Mouse (Mus musculus) myocyte (in vitro differentiated cells): Measurements from ENCODE around the gene Samd9l. TPM values are rescaled to one million over a fixed set of nuclear protein-coding genes. Genes with fewer than 3 reads are reported as not detected.
"Not testable (repeated sequence)": the region's sequence is repeated elsewhere in the genome, so short reads cannot be mapped to it uniquely, and the experiment has no call there.

Experiments
- H3K27me3 ChIP-seq: one replicate; pipeline ENCODE4 v1.6.1; 2011; ENCODE audit not compliant: control insufficient read depth, insufficient read depth, insufficient read length
- H3K36me3 ChIP-seq: one replicate; pipeline ENCODE4 v1.6.1; 2011; ENCODE audit not compliant: control insufficient read depth, insufficient read depth
- H3K4me2 ChIP-seq: one replicate; pipeline ENCODE4 v1.6.1; 2011; ENCODE audit warnings: low read depth, control low read depth
- H3K4me3 ChIP-seq: one replicate; pipeline ENCODE4 v1.5.1; 2011; ENCODE audit warnings: mild to moderate bottlenecking, control low read depth, moderate library complexity
- H3K79me2 ChIP-seq: one replicate; pipeline ENCODE4 v1.6.1; 2011; ENCODE audit not compliant: control insufficient read depth, insufficient read depth
- H3ac ChIP-seq: one replicate; pipeline ENCODE4 v1.6.1; 2011; ENCODE audit not compliant: control insufficient read depth, insufficient read length
- CEBPB ChIP-seq: IDR thresholded peaks from 2 replicates; pipeline ENCODE4 v1.6.1; 2011; ENCODE audit warnings: mild to moderate bottlenecking, moderate library complexity; ENCODE audit not compliant: poor library complexity, insufficient read depth, severe bottlenecking
- E2F4 ChIP-seq: IDR thresholded peaks from one replicate; pipeline ENCODE4 v1.6.1; 2011; ENCODE audit warnings: mild to moderate bottlenecking, control low read depth, moderate library complexity; ENCODE audit not compliant: insufficient read depth
- MAX ChIP-seq: IDR thresholded peaks from one replicate; pipeline ENCODE4 v1.6.1; 2011; ENCODE audit warnings: low read depth, mild to moderate bottlenecking, control low read depth
- MYOD1 ChIP-seq, 3 experiments: IDR thresholded peaks; one replicate each; pipeline ENCODE4 v1.6.1; 2011; ENCODE audit warnings: control low read depth in 2 of 3, low read depth in 2 of 3, mild to moderate bottlenecking in 2 of 3, moderate library complexity in 1 of 3; ENCODE audit not compliant: insufficient read length in 2 of 3, control insufficient read depth in 1 of 3
- MYOG ChIP-seq, 3 experiments: IDR thresholded peaks; one replicate each; pipeline ENCODE4 v1.6.1; 2011; ENCODE audit warnings: control low read depth in 2 of 3, low read depth in 2 of 3, mild to moderate bottlenecking in 2 of 3; ENCODE audit not compliant: insufficient read length in 2 of 3, control insufficient read depth in 1 of 3, insufficient read depth in 1 of 3
- POLR2A ChIP-seq: IDR thresholded peaks from one replicate; pipeline ENCODE4 v1.6.1; 2011; ENCODE audit warnings: low read depth, mild to moderate bottlenecking, control low read depth, moderate library complexity; ENCODE audit not compliant: insufficient read length
- POLR2AphosphoS2 ChIP-seq: IDR thresholded peaks from one replicate; pipeline ENCODE4 v1.6.1; 2011; ENCODE audit warnings: low read depth, control low read depth; ENCODE audit not compliant: insufficient read length
- REST ChIP-seq: IDR thresholded peaks from one replicate; pipeline ENCODE4 v1.6.1; 2011; ENCODE audit warnings: mild to moderate bottlenecking, control low read depth, moderate library complexity; ENCODE audit not compliant: insufficient read depth, insufficient read length
- SRF ChIP-seq: IDR thresholded peaks from one replicate; pipeline ENCODE4 v1.6.1; 2011; ENCODE audit warnings: low read depth; ENCODE audit not compliant: control insufficient read depth, insufficient read length
- TCF12 ChIP-seq: IDR thresholded peaks from one replicate; pipeline ENCODE4 v1.6.1; 2011; ENCODE audit warnings: mild to moderate bottlenecking, control low read depth; ENCODE audit not compliant: poor library complexity, insufficient read depth, severe bottlenecking
- TCF3 ChIP-seq: IDR thresholded peaks from one replicate; pipeline ENCODE4 v1.6.1; 2011; ENCODE audit warnings: low read depth, control low read depth; ENCODE audit not compliant: insufficient read length
- USF1 ChIP-seq: IDR thresholded peaks from one replicate; pipeline ENCODE4 v1.6.1; 2011; ENCODE audit warnings: low read depth, mild to moderate bottlenecking, control low read depth, moderate library complexity
- polyA plus RNA-seq: library from polyadenylated mRNA; unstranded; fragments of >200 nt; fragmentation: generic; extraction: Trizol; gene quantifications from one replicate; pipeline ENCODE4 v1.2.1, GENCODE M21; 2012; ENCODE audit warnings: missing spikeins

Samd9l gene
- 0.37 TPM for polyA plus RNA-seq

- H3K27me3 ChIP-seq, H3K36me3 ChIP-seq, H3ac ChIP-seq, H3K79me2 ChIP-seq: not testable (repeated sequence)
- peak within 1 kb of the TSS; percentile 9 for H3K4me3 ChIP-seq
- H3K4me2 ChIP-seq, result peak within 1 kb of the TSS; percentile 71
Measured at GRCm38 (mm10) chr6:3399340-3400068, at the start of gene Samd9l. Samd9l (minus strand) TSS chr6:3399572.

DNA sequence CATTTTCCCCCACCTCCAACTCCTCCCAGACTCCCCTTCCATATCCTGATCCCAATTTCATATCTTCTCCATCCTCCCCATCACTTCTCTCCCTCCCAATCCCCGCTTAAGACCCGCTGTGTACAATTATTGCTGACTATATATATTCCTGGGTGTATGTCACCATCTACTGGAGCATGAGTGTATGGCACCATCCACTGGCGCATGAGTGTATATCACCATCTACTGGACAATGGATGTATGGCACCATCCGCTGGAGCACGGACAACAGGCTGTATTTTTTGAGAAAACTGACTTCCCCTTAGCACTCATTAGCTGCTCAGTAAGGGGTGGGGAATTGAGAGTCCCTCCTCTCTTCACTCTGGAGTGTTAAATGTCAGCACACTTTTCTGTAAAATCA lies 48.0 kb upstream of the Samd9l start:
- Histone ChIP-seq H3K4me3 (no peak overlapping the region), H3K36me3 (no peaks in the 10 kb centered on the region), H3K27me3 (no peaks in the 10 kb centered on the region), H3K79me2 (no peaks in the 10 kb centered on the region), H3ac (no peak overlapping the region), H3K4me2 (no peak overlapping the region)
- TF ChIP-seq REST (no peak), E2F4 (no peak), SRF (no peak), MYOG (IDR thresholded peaks at IDR 0.05; ENCODE audit: control insufficient read depth in 1 of 3, insufficient read depth in 1 of 3, insufficient read length in 2 of 3, low read depth in 2 of 3) (no peak), POLR2A (no peak), MAX (no peak), POLR2AphosphoS2 (no peak), TCF3 (no peak)

- Histone ChIP-seq H3K27me3 (no peaks in the 10 kb centered on the region), H3K36me3 (no peaks in the 10 kb centered on the region), H3K79me2 (no peaks in the 10 kb centered on the region), H3ac (no peak overlapping the region), H3K4me3 (no peak overlapping the region), H3K4me2 (no peak overlapping the region)
- TF ChIP-seq MYOG (IDR thresholded peaks at IDR 0.05; ENCODE audit: control insufficient read depth in 1 of 3, insufficient read depth in 1 of 3, insufficient read length in 2 of 3, low read depth in 2 of 3), result no peak
Measured at GRCm38 (mm10) chr6:3443905-3444304, 44.5 kb upstream of the Samd9l start.

- Histone ChIP-seq H3K4me2 (no peak overlapping the region), H3K27me3 (no peaks in the 10 kb centered on the region), H3K79me2 (no peaks in the 10 kb centered on the region), H3ac (no peak overlapping the region), H3K36me3 (no peaks in the 10 kb centered on the region), H3K4me3 (no peak overlapping the region)
- TF ChIP-seq REST (no peak), POLR2A (no peak), TCF3 (no peak), POLR2AphosphoS2 (no peak), MAX (no peak), CEBPB (no peak), E2F4 (no peak)
Measured at GRCm38 (mm10) chr6:3436087-3436486, 36.7 kb upstream of the Samd9l start.

DNA sequence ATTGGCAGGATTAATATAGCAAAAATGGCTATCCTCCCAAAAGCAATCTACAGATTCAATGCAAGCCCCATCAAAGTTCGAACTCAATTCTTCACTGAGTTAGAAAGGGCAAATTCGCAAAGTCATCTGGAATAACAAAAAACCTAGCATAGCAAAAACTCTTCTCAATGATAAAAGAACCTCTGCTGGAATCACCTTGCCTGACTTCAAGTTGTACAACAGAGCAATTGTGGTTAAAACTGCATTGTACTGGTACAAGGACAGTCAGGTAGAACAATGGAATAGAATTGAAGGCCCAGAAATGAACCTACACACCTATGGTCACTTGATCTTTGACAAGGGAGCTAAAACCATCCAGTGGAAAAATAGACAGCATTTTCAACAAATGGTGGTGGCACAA lies 31.6 kb upstream of the Samd9l start:
- not testable (repeated sequence) for H3ac ChIP-seq, H3K36me3 ChIP-seq, H3K4me2 ChIP-seq, H3K79me2 ChIP-seq, H3K27me3 ChIP-seq, H3K4me3 ChIP-seq

DNA sequence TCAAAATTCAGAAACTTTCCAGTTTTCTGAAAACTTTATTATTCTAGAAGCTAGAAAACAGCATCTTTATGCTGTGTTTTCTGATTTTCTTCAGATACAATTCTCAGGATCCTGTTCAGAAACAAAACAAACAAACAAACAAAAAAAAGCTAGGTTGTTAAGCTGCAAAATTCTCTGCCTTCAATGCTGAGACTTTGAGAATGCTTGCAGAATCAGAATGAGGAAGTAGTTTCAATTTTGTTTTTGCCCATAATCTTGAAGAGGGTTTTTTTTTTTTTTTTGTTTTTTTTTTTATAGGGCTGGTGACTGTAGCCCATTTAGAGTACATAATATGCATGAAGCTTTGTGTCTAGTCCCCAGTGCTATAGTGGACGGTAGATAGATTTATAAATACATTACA lies 27.7 kb upstream of the Samd9l start:
- no peak overlapping the region for H3ac ChIP-seq
- no peaks in the 10 kb centered on the region for H3K27me3 ChIP-seq
- H3K4me3 ChIP-seq, result no peak overlapping the region
- no peaks in the 10 kb centered on the region for H3K79me2 ChIP-seq
- TF ChIP-seq TCF3, result no peak
- TF ChIP-seq MYOD1 (IDR thresholded peaks at IDR 0.05; ENCODE audit: control insufficient read depth in 1 of 3, insufficient read length in 2 of 3, low read depth in 2 of 3), result no peak
- TF ChIP-seq MAX, result no peak
- no peak for TF ChIP-seq USF1
- no peak for TF ChIP-seq E2F4
- no peak for TF ChIP-seq CEBPB
- no peak for TF ChIP-seq REST
- no peak for TF ChIP-seq POLR2A
- TF ChIP-seq TCF12, result no peak
- TF ChIP-seq SRF, result no peak
- TF ChIP-seq MYOG (IDR thresholded peaks at IDR 0.05; ENCODE audit: control insufficient read depth in 1 of 3, insufficient read depth in 1 of 3, insufficient read length in 2 of 3, low read depth in 2 of 3), result no peak
- TF ChIP-seq POLR2AphosphoS2, result no peak
- no peaks in the 10 kb centered on the region for H3K36me3 ChIP-seq
- no peak overlapping the region for H3K4me2 ChIP-seq

- H3K79me2 ChIP-seq, H3K27me3 ChIP-seq, H3K4me3 ChIP-seq, H3ac ChIP-seq, H3K4me2 ChIP-seq, H3K36me3 ChIP-seq: not testable (repeated sequence)
Measured at GRCm38 (mm10) chr6:3425333-3425732, 26.0 kb upstream of the Samd9l start.

- not testable (repeated sequence) for H3K79me2 ChIP-seq, H3K4me2 ChIP-seq, H3K27me3 ChIP-seq, H3K36me3 ChIP-seq, H3ac ChIP-seq, H3K4me3 ChIP-seq
Measured at GRCm38 (mm10) chr6:3424613-3425277, 25.4 kb upstream of the Samd9l start.
